Mouse (Mus musculus): ENCODE measurements around the gene Ybx1. TPM values are rescaled to one million over a fixed set of nuclear protein-coding genes. Genes with fewer than 3 reads are reported as not detected.

The Ybx1 gene
- polyA plus RNA-seq, 1 experiment from 2014 or later = 980 TPM

GRCm38 (mm10) chr4:119261087-119261713 lies 33.2 kb downstream of the Ybx1 start:
- WGBS = 60% methylated on average over 7 of the region's 7 CpGs
- Histone ChIP-seq H3K4me3 (no peak overlapping the region), H3K9me3 (no peaks in the 10 kb centered on the region), H3K36me3 (replicated peaks) (no peaks in the 10 kb centered on the region), H3K27ac (replicated peaks) (no peak overlapping the region), H3K4me1 (peaks cover 26% of the 10 kb centered on the region; the same call in 1 of the 2 replicates), H3K27me3 (replicated peaks; ENCODE audit: low read depth, poor library complexity, severe bottlenecking) (no peaks in the 10 kb centered on the region)
- DNase-seq (ENCODE audit: low spot score) = no peak

GRCm38 (mm10) chr4:119259344-119260254 lies 34.8 kb downstream of the Ybx1 start:
- H3K36me3 ChIP-seq (replicated peaks) = no peaks in the 10 kb centered on the region
- no peak overlapping the region for H3K27ac ChIP-seq (replicated peaks)
- H3K4me3 ChIP-seq = no peak overlapping the region
- H3K9me3 ChIP-seq = no peaks in the 10 kb centered on the region
- WGBS = 78% methylated on average over 15 of the region's 15 CpGs
- H3K27me3 ChIP-seq (replicated peaks; ENCODE audit: low read depth, poor library complexity, severe bottlenecking) = no peaks in the 10 kb centered on the region; the same call in 1 of the 2 replicates
- peaks cover 28% of the 10 kb centered on the region for H3K4me1 ChIP-seq
- DNase-seq (ENCODE audit: low spot score) = no peak

- no peak for DNase-seq (ENCODE audit: low spot score)
Observed at GRCm38 (mm10) chr4:119257083-119257482, 37.3 kb downstream of the Ybx1 start.

GRCm38 (mm10) chr4:119255351-119255750 lies 39.1 kb downstream of the Ybx1 start, which contains the start of gene Cldn19:
Gene Cldn19 (plus strand): TSS chr4:119255414.
- Histone ChIP-seq H3K27ac (replicated peaks) (peak within 1 kb of the TSS; percentile 25), H3K27me3 (replicated peaks; ENCODE audit: low read depth, poor library complexity, severe bottlenecking) (no peaks in the 10 kb centered on the region; the same call in 1 of the 2 replicates), H3K4me3 (no peak within 1 kb of the TSS), H3K9me3 (no peaks in the 10 kb centered on the region), H3K4me1 (peaks cover 30% of the 10 kb centered on the region), H3K36me3 (replicated peaks) (no peaks in the 10 kb centered on the region)
- WGBS = 75% methylated on average over 12 of the region's 12 CpGs
- no peak for DNase-seq (ENCODE audit: low spot score)

More at GRCm38 (mm10) chr4:119257083-119257482, 37.3 kb downstream of the Ybx1 start:
- Histone ChIP-seq H3K36me3 (replicated peaks) (no peaks in the 10 kb centered on the region), H3K9me3 (no peaks in the 10 kb centered on the region), H3K4me1 (peaks cover 39% of the 10 kb centered on the region), H3K27me3 (replicated peaks; ENCODE audit: low read depth, poor library complexity, severe bottlenecking) (no peaks in the 10 kb centered on the region; the same call in 1 of the 2 replicates), H3K4me3 (no peak overlapping the region), H3K27ac (replicated peaks) (no peak overlapping the region; the same call in 1 of the 2 replicates)
- 78% methylated on average over 6 of the region's 6 CpGs for WGBS

- DNase-seq (ENCODE audit: low spot score) = no peak
- Histone ChIP-seq H3K4me1 (peaks cover 30% of the 10 kb centered on the region), H3K27ac (replicated peaks) (peak overlapping the region; percentile 25), H3K36me3 (replicated peaks) (no peaks in the 10 kb centered on the region), H3K27me3 (replicated peaks; ENCODE audit: low read depth, poor library complexity, severe bottlenecking) (no peaks in the 10 kb centered on the region; the same call in 1 of the 2 replicates), H3K9me3 (no peaks in the 10 kb centered on the region), H3K4me3 (no peak overlapping the region)
- WGBS = 39% methylated on average over 9 of the region's 9 CpGs
Observed at GRCm38 (mm10) chr4:119254012-119254618, 40.3 kb downstream of the Ybx1 start.

GRCm38 (mm10) chr4:119252025-119252808 lies 42.2 kb downstream of the Ybx1 start:
- Histone ChIP-seq H3K36me3 (replicated peaks) (peaks cover 14% of the 10 kb centered on the region), H3K27ac (replicated peaks) (no peak overlapping the region), H3K9me3 (no peaks in the 10 kb centered on the region), H3K4me1 (peaks cover 29% of the 10 kb centered on the region), H3K4me3 (no peak overlapping the region), H3K27me3 (replicated peaks; ENCODE audit: low read depth, poor library complexity, severe bottlenecking) (no peaks in the 10 kb centered on the region; the same call in 1 of the 2 replicates)
- 69% methylated on average over 7 of the region's 7 CpGs for WGBS
- no peak for DNase-seq (ENCODE audit: low spot score)

- Histone ChIP-seq H3K27me3 (replicated peaks; ENCODE audit: low read depth, poor library complexity, severe bottlenecking) (no peaks in the 10 kb centered on the region), H3K9me3 (no peaks in the 10 kb centered on the region), H3K27ac (replicated peaks) (no peak overlapping the region), H3K36me3 (replicated peaks) (peaks cover 52% of the 10 kb centered on the region), H3K4me1 (peaks cover 8% of the 10 kb centered on the region), H3K4me3 (no peak overlapping the region)
- DNase-seq (ENCODE audit: low spot score) = no peak
- WGBS = 88% methylated on average over 11 of the region's 11 CpGs
Observed at GRCm38 (mm10) chr4:119248407-119248965, 45.9 kb downstream of the Ybx1 start.

GRCm38 (mm10) chr4:119247462-119248235 lies 46.8 kb downstream of the Ybx1 start:
- Histone ChIP-seq H3K36me3 (replicated peaks) (peaks cover 59% of the 10 kb centered on the region), H3K27me3 (replicated peaks; ENCODE audit: low read depth, poor library complexity, severe bottlenecking) (no peaks in the 10 kb centered on the region), H3K9me3 (no peaks in the 10 kb centered on the region), H3K4me1 (peaks cover 8% of the 10 kb centered on the region), H3K27ac (replicated peaks) (peak overlapping the region; percentile 35; the same call in 1 of the 2 replicates), H3K4me3 (no peak overlapping the region)
- DNase-seq (ENCODE audit: low spot score) = peak; percentile 69
- 31% methylated on average over 13 of the region's 13 CpGs for WGBS

- H3K4me1 ChIP-seq = peaks cover 8% of the 10 kb centered on the region
- no peak for DNase-seq (ENCODE audit: low spot score)
Observed at GRCm38 (mm10) chr4:119246688-119247225, 47.6 kb downstream of the Ybx1 start.

GRCm38 (mm10) chr4:119245961-119246360 lies 48.4 kb downstream of the Ybx1 start:
- 86% methylated on average over 9 of the region's 9 CpGs for WGBS

More at GRCm38 (mm10) chr4:119246688-119247225, 47.6 kb downstream of the Ybx1 start:
- WGBS = 77% methylated on average over 14 of the region's 14 CpGs
- Histone ChIP-seq H3K4me3 (no peak overlapping the region), H3K27ac (replicated peaks) (no peak overlapping the region), H3K9me3 (no peaks in the 10 kb centered on the region), H3K36me3 (replicated peaks) (peaks cover 68% of the 10 kb centered on the region), H3K27me3 (replicated peaks; ENCODE audit: low read depth, poor library complexity, severe bottlenecking) (no peaks in the 10 kb centered on the region)

GRCm38 (mm10) chr4:119245556-119245955 lies 48.8 kb downstream of the Ybx1 start:
- Histone ChIP-seq H3K36me3 (replicated peaks) (peaks cover 80% of the 10 kb centered on the region), H3K27ac (replicated peaks) (no peak overlapping the region)

More at GRCm38 (mm10) chr4:119245961-119246360, 48.4 kb downstream of the Ybx1 start:
- Histone ChIP-seq H3K9me3 (no peaks in the 10 kb centered on the region), H3K27me3 (replicated peaks; ENCODE audit: low read depth, poor library complexity, severe bottlenecking) (no peaks in the 10 kb centered on the region), H3K4me3 (no peak overlapping the region), H3K27ac (replicated peaks) (no peak overlapping the region), H3K36me3 (replicated peaks) (peaks cover 76% of the 10 kb centered on the region), H3K4me1 (peaks cover 8% of the 10 kb centered on the region)
- no peak for DNase-seq (ENCODE audit: low spot score)

More at GRCm38 (mm10) chr4:119245556-119245955, 48.8 kb downstream of the Ybx1 start:
- no peaks in the 10 kb centered on the region for H3K27me3 ChIP-seq (replicated peaks; ENCODE audit: low read depth, poor library complexity, severe bottlenecking)
- H3K4me3 ChIP-seq = no peak overlapping the region
- WGBS = 88% methylated on average over 7 of the region's 7 CpGs
- peaks cover 8% of the 10 kb centered on the region for H3K4me1 ChIP-seq
- DNase-seq (ENCODE audit: low spot score) = no peak
- no peaks in the 10 kb centered on the region for H3K9me3 ChIP-seq

Measured in embryonic facial prominence, embryonic 10.5 days (tissue).